Mouse (Mus musculus): ENCODE measurements around the gene Nrxn1. TPM values are rescaled to one million over a fixed set of nuclear protein-coding genes. Genes with fewer than 3 reads are reported as not detected.

Nrxn1 gene
- total and polyA plus RNA-seq, 3 experiments = not detected

DNA sequence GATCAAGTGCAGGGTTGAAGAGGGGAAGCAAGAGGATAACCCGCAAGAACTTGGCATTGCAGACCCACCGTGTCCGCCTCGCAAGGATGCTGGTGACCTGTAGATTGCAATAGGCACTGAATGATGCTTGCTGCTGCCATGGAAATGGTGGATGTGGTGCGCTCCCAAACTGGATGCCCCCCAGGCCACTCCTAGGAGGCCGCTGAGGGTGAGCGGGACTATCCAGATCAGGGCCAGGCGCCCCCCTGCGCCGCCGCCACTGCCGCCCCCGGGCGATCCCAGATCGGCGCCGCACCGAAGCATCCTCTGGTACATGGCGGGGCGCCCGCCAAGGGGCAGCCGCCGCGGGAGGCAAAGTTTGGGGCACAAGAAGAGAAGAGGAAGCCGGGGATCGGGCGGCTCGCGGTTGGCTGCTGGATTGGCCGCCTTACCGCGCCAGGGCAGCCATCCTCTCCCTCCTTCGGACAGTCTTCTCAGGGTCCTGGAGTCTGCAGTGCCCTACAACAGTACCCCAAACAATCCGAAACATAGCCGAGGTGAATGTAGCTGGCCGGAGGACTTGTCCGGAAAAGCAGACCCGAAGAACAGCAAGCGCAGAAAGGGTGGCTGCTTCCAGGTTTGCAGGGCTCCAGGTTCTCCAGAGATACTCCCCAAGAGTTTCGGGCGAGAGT, 638.0 kb downstream of the Nrxn1 start:
- Histone ChIP-seq H3K4me3 (replicated peaks in 1 of 3; ENCODE audit: low read depth in 2 of 3, low read length in 2 of 3, poor library complexity in 1 of 3) (no peak overlapping the region), H3K36me3 (replicated peaks in 1 of 2; ENCODE audit: control insufficient read depth in 1 of 2, insufficient read depth in 1 of 2, low read length in 1 of 2) (no peaks in the 10 kb centered on the region), H3K9me3 (replicated peaks; ENCODE audit: low read length) (peaks cover 62% of the 10 kb centered on the region), H3K27ac (ENCODE audit: insufficient read depth, low read depth) (no peak overlapping the region), H3K4me1 (ENCODE audit: control insufficient read depth in 1 of 2, insufficient read depth in 2 of 2) (no peaks in the 10 kb centered on the region), H3K4me2 (ENCODE audit: insufficient read depth, low read depth, poor library complexity, severe bottlenecking) (no peak overlapping the region), H3K79me2 (replicated peaks; ENCODE audit: control insufficient read depth, extremely low read depth, insufficient read depth, poor library complexity, severe bottlenecking) (no peaks in the 10 kb centered on the region), H3K27me3 (replicated peaks) (no peaks in the 10 kb centered on the region), H3K9ac (ENCODE audit: insufficient read depth, low read depth) (no peak overlapping the region)
- dilution Hi-C loops (cut with MboI; ENCODE audit: extremely low pct_ligation_motif_present, extremely low pct_unique_long_range_greater_than_20kb, low sequenced_read_pairs) (no loop called here), in situ Hi-C loops (cut with MboI; ENCODE audit: low pct_ligation_motif_present, low pct_unique_long_range_greater_than_20kb, low sequenced_read_pairs) (no loop called here)
- TF ChIP-seq RCOR1 (conservative IDR thresholded peaks at IDR 0.05; ENCODE audit: low read depth, low read length) (no peak), TCF12 (IDR thresholded peaks at IDR 0.05; ENCODE audit: low read depth, low read length) (no peak), UBTF (IDR thresholded peaks at IDR 0.05; ENCODE audit: low read depth, low read length) (no peak), TBP (conservative IDR thresholded peaks at IDR 0.05; ENCODE audit: low read depth, low read length) (no peak), MAX (IDR thresholded peaks at IDR 0.05; ENCODE audit: low read length) (no peak), ZKSCAN1 (IDR thresholded peaks at IDR 0.05; ENCODE audit: borderline replicate concordance, low read depth, low read length) (no peak), ETS1 (conservative IDR thresholded peaks at IDR 0.05; ENCODE audit: low read depth, low read length) (no peak), SIN3A (IDR thresholded peaks at IDR 0.05; ENCODE audit: low read length) (no peak), JUN (IDR thresholded peaks at IDR 0.05; ENCODE audit: insufficient read depth, low read depth, low read length) (no peak), ZNF384 (IDR thresholded peaks at IDR 0.05; ENCODE audit: low read depth, low read length) (no peak), CHD2 (IDR thresholded peaks at IDR 0.05; ENCODE audit: low read length) (no peak), MEF2A (IDR thresholded peaks at IDR 0.05; ENCODE audit: borderline replicate concordance, low read depth, low read length) (no peak), ZC3H11A (IDR thresholded peaks at IDR 0.05; ENCODE audit: low read depth, low read length) (no peak), MXI1 (IDR thresholded peaks at IDR 0.05; ENCODE audit: low read depth, low read length) (no peak), CTCF (conservative IDR thresholded peaks at IDR 0.05 in 1 of 2, IDR thresholded peaks at IDR 0.05 in 1 of 2; ENCODE audit: low read depth in 2 of 2, low read length in 2 of 2) (no peak), JUND (conservative IDR thresholded peaks at IDR 0.05; ENCODE audit: low read depth, low read length) (no peak), GABPA (IDR thresholded peaks at IDR 0.05; ENCODE audit: insufficient replicate concordance, low read depth, low read length) (no peak), USF2 (conservative IDR thresholded peaks at IDR 0.05; ENCODE audit: low read depth, low read length) (no peak), MAZ (IDR thresholded peaks at IDR 0.05; ENCODE audit: low read depth, low read length) (no peak), BHLHE40 (IDR thresholded peaks at IDR 0.05; ENCODE audit: low read depth, low read length) (no peak)
- no peak for DNase-seq (ENCODE audit: extremely low read depth)

GRCm38 (mm10) chr17:90454356-90454737, 638.5 kb downstream of the Nrxn1 start:
- H3K36me3 ChIP-seq (replicated peaks in 1 of 2; ENCODE audit: control insufficient read depth in 1 of 2, insufficient read depth in 1 of 2, low read length in 1 of 2) = no peaks in the 10 kb centered on the region
- no peak overlapping the region for H3K4me2 ChIP-seq (ENCODE audit: insufficient read depth, low read depth, poor library complexity, severe bottlenecking)
- no peaks in the 10 kb centered on the region for H3K27me3 ChIP-seq (replicated peaks)
- in situ Hi-C loops (cut with MboI; ENCODE audit: low pct_ligation_motif_present, low pct_unique_long_range_greater_than_20kb, low sequenced_read_pairs) (no loop called here), dilution Hi-C loops (cut with MboI; ENCODE audit: extremely low pct_ligation_motif_present, extremely low pct_unique_long_range_greater_than_20kb, low sequenced_read_pairs) (no loop called here)
- no peak overlapping the region for H3K9ac ChIP-seq (ENCODE audit: insufficient read depth, low read depth)
- H3K4me1 ChIP-seq (ENCODE audit: control insufficient read depth in 1 of 2, insufficient read depth in 2 of 2) = no peaks in the 10 kb centered on the region
- TF ChIP-seq ELF1 (IDR thresholded peaks at IDR 0.05; ENCODE audit: low read depth, low read length) (no peak), NRF1 (IDR thresholded peaks at IDR 0.05; ENCODE audit: low read depth, low read length) (no peak), MXI1 (IDR thresholded peaks at IDR 0.05; ENCODE audit: low read depth, low read length) (no peak), MAFK (IDR thresholded peaks at IDR 0.05; ENCODE audit: insufficient replicate concordance, low read length) (no peak), ZC3H11A (IDR thresholded peaks at IDR 0.05; ENCODE audit: low read depth, low read length) (no peak), TBP (conservative IDR thresholded peaks at IDR 0.05; ENCODE audit: low read depth, low read length) (no peak), TCF12 (IDR thresholded peaks at IDR 0.05; ENCODE audit: low read depth, low read length) (no peak), ZNF384 (IDR thresholded peaks at IDR 0.05; ENCODE audit: low read depth, low read length) (no peak)
- no peak overlapping the region for H3K4me3 ChIP-seq (replicated peaks in 1 of 3; ENCODE audit: low read depth in 2 of 3, low read length in 2 of 3, poor library complexity in 1 of 3)
- H3K9me3 ChIP-seq (replicated peaks; ENCODE audit: low read length) = peaks cover 59% of the 10 kb centered on the region
- DNase-seq (ENCODE audit: extremely low read depth) = no peak
- no peaks in the 10 kb centered on the region for H3K79me2 ChIP-seq (replicated peaks; ENCODE audit: control insufficient read depth, extremely low read depth, insufficient read depth, poor library complexity, severe bottlenecking)
- H3K27ac ChIP-seq (ENCODE audit: insufficient read depth, low read depth) = no peak overlapping the region
